Mouse (Mus musculus) kidney, embryonic 16.5 days (tissue): Measurements from ENCODE around the gene Hacd3. TPM values are rescaled to one million over a fixed set of nuclear protein-coding genes. Genes with fewer than 3 reads are reported as not detected.
"Not testable (repeated sequence)": the region's sequence is repeated elsewhere in the genome, so short reads cannot be mapped to it uniquely, and the experiment has no call there.

Source experiments
- ATAC-seq: fragments of 200-750 bp; cut with Nextera tagmentation; 2 replicates; pipeline ENCODE4 v1.8.0; 2017; ENCODE audit warnings: moderate TSS enrichment; ENCODE audit not compliant: low FRiP score, low TSS enrichment
- H3K27ac ChIP-seq: fragments of 300-500 bp; sonication (generic); 2 replicates; pipeline ENCODE4 v1.5.1; 2014; ENCODE audit warnings: low read length
- H3K27me3 ChIP-seq: fragments of 300-500 bp; sonication (generic); 2 replicates; pipeline ENCODE4 v1.6.1; 2014; ENCODE audit warnings: low read length, control low read depth, mixed read lengths; ENCODE audit not compliant: insufficient read depth
- H3K36me3 ChIP-seq: fragments of 300-500 bp; sonication (generic); 2 replicates; pipeline ENCODE4 v1.6.1; 2014; ENCODE audit warnings: low read length, control low read depth, mixed read lengths; ENCODE audit not compliant: insufficient read depth
- H3K4me1 ChIP-seq: fragments of 300-500 bp; sonication (generic); 2 replicates; pipeline ENCODE4 v1.6.1; 2014; ENCODE audit warnings: low read length, control low read depth, mixed read lengths; ENCODE audit not compliant: insufficient read depth
- H3K4me2 ChIP-seq: fragments of 300-500 bp; sonication (generic); replicated peaks from 2 replicates; pipeline ENCODE4 v1.6.1; 2014; ENCODE audit warnings: low read depth, low read length
- H3K4me3 ChIP-seq: fragments of 300-500 bp; sonication (generic); 2 replicates; pipeline ENCODE4 v1.5.1; 2014; ENCODE audit warnings: mild to moderate bottlenecking, low read length
- H3K9ac ChIP-seq: fragments of 300-500 bp; sonication (generic); replicated peaks from 2 replicates; pipeline ENCODE4 v1.6.1; 2014; ENCODE audit warnings: low read length
- H3K9me3 ChIP-seq: fragments of 300-500 bp; sonication (generic); 2 replicates; pipeline ENCODE4 v1.6.1; 2016; ENCODE audit warnings: low read length, control low read depth
- WGBS: fragments of 180-500 bp; shearing (Covaris S2); extraction: QIAGEN DNeasy Blood & Tissue Kit; methylation state at CpG from one replicate; pipeline ENCODE4 v1.1.7; 2014; 5-methylcytosine and 5-hydroxymethylcytosine counted together
- polyA plus RNA-seq: library from polyadenylated mRNA; unstranded; fragments of >200 nt; fragmentation: Nextera tagmentation; extraction: Ambion mirVana; gene quantifications from 2 replicates; pipeline ENCODE4 v1.2.1, GENCODE M21; 2015

Gene Hacd3
- polyA plus RNA-seq, 1 experiment from 2014 or later = 91.8 TPM

DNA sequence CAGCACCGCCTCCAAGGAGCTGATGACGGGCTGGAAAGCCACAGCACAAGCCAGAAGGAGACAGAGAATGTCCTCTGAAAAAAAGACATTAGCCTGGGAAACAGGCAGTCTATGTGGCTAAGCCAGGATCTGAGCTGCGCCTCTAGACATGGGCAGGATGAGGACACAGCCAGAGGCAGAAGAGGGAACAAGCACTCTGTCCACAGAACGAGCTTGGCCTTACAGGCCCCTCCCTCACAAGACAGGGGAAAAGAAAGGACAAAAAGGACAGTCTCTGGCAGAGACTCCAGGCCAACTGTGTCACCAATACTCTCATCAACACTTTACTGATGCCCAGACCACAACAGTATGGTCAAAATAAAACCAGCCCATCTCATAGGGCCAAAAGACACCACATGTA is 20.0 kb downstream of the Hacd3 start:
- Histone ChIP-seq H3K4me1 (no peaks in the 10 kb centered on the region), H3K27ac (no peak overlapping the region), H3K4me3 (no peak overlapping the region), H3K27me3 (no peaks in the 10 kb centered on the region), H3K36me3 (peaks cover 43% of the 10 kb centered on the region), H3K4me2 (no peak overlapping the region), H3K9ac (no peak overlapping the region), H3K9me3 (no peaks in the 10 kb centered on the region)
- WGBS = 75% methylated on average over 4 of the region's 4 CpGs
- ATAC-seq = no peak

DNA sequence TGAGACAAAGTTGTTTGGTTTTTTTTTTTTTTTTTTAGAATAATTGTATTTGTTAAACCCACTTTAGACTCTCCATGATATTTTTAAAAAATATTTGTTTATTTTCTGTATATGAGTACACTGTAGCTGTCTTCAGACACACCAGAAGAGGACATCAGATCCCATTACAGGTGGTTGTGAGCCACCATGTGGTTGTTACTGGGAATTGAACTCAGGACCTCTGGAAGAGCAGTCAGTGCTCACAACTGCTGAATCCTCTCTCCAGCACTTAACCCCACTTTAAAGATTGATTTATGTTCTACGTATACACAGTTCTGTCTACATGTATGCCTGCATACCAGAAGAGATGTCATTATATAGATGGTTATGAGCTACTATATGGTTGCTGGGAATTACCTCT is 26.0 kb downstream of the Hacd3 start:
- 97% methylated on average over 1 of the region's 1 CpGs for WGBS
- not testable (repeated sequence) for H3K9ac ChIP-seq, H3K27ac ChIP-seq, H3K4me2 ChIP-seq, H3K4me1 ChIP-seq, H3K4me3 ChIP-seq, H3K27me3 ChIP-seq, ATAC-seq, H3K9me3 ChIP-seq
- H3K36me3 ChIP-seq = peaks cover 32% of the 10 kb centered on the region

DNA sequence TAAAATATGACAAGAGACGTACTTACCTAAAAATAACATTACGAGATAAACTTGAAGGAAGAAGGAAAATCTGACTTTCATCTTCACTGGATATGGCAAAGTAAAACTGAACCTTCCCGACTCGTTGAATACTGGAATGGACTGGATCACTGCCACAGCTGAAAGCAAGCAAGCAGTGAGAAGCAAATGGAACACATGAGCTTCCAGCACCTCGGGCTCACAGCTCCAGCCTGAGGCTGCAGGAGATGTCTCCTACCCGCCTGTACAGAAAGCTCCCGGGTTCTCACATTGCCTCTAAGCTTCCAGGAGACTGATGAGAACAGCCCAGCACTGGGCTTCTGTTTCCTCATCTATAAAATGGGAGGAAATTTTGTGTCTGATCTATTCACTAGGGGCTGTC is 31.2 kb downstream of the Hacd3 start:
- Histone ChIP-seq H3K9me3 (no peaks in the 10 kb centered on the region), H3K36me3 (peaks cover 44% of the 10 kb centered on the region), H3K4me2 (no peak overlapping the region), H3K4me1 (no peaks in the 10 kb centered on the region), H3K27ac (no peak overlapping the region), H3K27me3 (no peaks in the 10 kb centered on the region), H3K9ac (no peak overlapping the region), H3K4me3 (no peak overlapping the region)
- WGBS = 88% methylated on average over 7 of the region's 7 CpGs
- no peak for ATAC-seq

DNA sequence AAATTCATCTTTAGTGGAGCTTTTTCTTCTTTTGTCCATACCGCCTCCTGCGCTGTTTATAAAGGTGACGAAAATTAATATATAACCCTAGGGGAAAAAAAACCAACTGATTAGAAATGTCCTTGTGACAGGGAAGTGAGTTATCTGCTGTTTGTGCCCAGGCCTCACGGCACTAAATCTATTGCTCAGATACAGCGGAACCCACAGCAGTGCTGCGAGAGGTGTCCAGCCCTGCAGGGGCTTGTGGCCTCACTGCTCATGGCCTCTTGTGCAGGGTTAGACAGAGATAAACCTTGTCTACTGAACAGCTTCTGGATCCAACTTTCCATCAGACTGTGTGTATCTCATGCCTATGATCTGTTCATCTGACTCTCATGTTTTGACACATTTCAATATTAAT is 33.0 kb downstream of the Hacd3 start:
- H3K27me3 ChIP-seq = no peaks in the 10 kb centered on the region
- H3K4me3 ChIP-seq = no peak overlapping the region
- no peaks in the 10 kb centered on the region for H3K9me3 ChIP-seq
- H3K9ac ChIP-seq = no peak overlapping the region
- H3K4me1 ChIP-seq = no peaks in the 10 kb centered on the region
- H3K36me3 ChIP-seq = peaks cover 60% of the 10 kb centered on the region
- WGBS = 88% methylated on average over 6 of the region's 6 CpGs
- no peak for ATAC-seq
- no peak overlapping the region for H3K4me2 ChIP-seq
- H3K27ac ChIP-seq = no peak overlapping the region

DNA sequence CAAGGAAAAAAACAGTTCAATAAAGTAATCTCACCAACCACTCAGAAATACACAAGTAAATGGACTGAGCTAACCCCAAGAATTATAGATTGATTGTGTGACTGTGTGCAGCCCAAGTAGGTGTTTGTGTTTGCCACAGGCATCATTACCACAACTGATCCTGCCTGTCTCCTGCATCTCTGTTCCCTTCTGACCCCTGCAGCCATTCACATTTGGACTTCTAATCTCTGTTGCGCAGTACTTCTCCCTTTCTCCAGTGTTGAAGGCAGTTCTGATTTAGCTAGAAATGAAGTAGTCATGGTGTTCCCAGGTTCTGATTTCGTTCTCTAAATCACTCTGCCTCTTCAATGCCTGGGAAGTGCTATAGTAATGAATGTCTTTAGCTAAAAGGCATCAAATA is 33.8 kb downstream of the Hacd3 start:
- Histone ChIP-seq H3K4me3 (no peak overlapping the region), H3K27me3 (no peaks in the 10 kb centered on the region), H3K27ac (no peak overlapping the region), H3K9me3 (no peaks in the 10 kb centered on the region), H3K4me2 (no peak overlapping the region), H3K9ac (no peak overlapping the region), H3K4me1 (no peaks in the 10 kb centered on the region), H3K36me3 (peaks cover 66% of the 10 kb centered on the region)
- no peak for ATAC-seq
- 97% methylated on average over 2 of the region's 2 CpGs for WGBS

DNA sequence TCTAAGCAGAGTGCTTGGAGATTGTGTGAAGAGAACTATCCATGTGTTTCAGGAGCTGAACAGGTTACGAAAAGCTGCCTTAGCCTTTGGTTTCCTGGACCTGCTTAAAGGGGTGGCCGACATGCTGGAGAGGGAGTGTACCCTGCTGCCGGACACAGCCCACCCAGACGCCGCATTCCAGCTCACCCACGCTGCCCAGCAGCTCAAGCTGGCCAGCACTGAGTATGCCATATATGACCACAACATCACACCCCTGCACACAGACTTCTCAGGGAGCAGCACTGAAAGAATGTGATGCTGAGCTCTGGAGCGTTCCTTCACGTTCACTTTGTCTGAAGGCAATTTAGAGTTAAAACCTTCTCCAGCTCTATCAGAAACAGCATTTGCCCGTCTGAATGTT is 35.7 kb downstream of the Hacd3 start:
- no peak for ATAC-seq
- Histone ChIP-seq H3K4me1 (no peaks in the 10 kb centered on the region), H3K36me3 (peaks cover 74% of the 10 kb centered on the region), H3K9ac (no peak overlapping the region), H3K27ac (no peak overlapping the region), H3K4me2 (no peak overlapping the region), H3K27me3 (no peaks in the 10 kb centered on the region), H3K9me3 (no peaks in the 10 kb centered on the region), H3K4me3 (no peak overlapping the region)
- 85% methylated on average over 9 of the region's 9 CpGs for WGBS

DNA sequence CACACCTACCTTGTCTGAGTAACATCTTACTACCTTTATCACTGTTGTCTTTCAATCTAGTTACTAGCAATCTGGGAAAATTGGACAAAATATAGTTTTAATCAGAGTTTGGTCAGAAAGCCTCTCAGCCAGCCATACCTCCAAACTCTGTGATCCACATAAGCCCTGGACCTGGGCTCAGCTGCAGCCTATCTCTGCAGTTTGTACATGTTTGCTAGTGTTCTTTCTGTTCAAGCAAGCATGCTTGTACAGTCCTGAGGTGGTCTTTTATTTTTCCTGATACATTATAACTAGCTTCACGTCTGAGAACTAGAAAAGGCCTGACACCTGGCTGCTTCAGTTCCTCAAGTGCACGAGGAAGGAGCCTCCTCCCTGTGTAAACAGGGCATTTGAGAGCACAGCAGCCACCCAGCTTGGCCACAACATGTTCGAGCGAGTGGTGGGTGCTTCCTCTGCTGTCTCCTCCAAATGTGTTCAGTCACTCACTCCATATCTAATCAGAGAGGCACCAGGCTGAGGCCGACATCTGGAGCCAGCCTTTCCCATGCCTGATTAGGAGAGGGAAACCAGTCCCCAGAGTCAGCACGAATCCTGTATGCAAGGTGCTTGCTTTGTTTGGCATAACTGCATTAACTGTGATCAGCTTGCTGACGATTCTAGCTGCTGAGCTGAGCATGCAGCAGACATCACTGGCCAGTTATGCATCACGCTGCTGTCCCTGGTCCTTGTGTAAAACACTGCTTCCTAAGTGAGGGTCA is 36.3 kb downstream of the Hacd3 start:
- H3K9me3 ChIP-seq = no peaks in the 10 kb centered on the region
- H3K27ac ChIP-seq = no peak overlapping the region
- no peak overlapping the region for H3K4me3 ChIP-seq
- no peaks in the 10 kb centered on the region for H3K27me3 ChIP-seq
- peaks cover 74% of the 10 kb centered on the region for H3K36me3 ChIP-seq
- H3K4me1 ChIP-seq = no peaks in the 10 kb centered on the region
- 76% methylated on average over 8 of the region's 8 CpGs for WGBS
- no peak for ATAC-seq
- H3K4me2 ChIP-seq = no peak overlapping the region
- no peak overlapping the region for H3K9ac ChIP-seq

DNA sequence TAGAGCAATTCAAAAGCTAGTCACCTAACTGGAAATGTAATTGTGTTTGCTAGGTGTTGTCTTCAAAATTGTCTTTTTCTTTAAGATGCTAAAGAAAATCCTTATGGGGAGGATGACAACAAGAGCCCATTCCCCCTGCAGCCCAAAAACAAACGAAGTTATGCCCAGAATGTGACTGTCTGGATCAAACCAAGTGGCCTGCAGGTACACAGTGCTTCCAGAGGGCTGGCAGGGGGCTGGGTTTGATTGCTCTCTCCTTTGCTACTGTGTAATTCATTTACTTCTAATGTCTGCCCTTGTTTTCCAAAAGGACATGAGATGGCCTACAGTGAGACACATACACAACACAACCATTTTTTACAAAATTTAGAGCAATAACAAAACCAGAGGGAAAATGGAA is 39.6 kb downstream of the Hacd3 start:
- H3K27ac ChIP-seq = no peak overlapping the region
- no peaks in the 10 kb centered on the region for H3K27me3 ChIP-seq
- no peaks in the 10 kb centered on the region for H3K4me1 ChIP-seq
- H3K36me3 ChIP-seq = peaks cover 85% of the 10 kb centered on the region
- H3K9ac ChIP-seq = no peak overlapping the region
- no peak overlapping the region for H3K4me2 ChIP-seq
- no peak overlapping the region for H3K4me3 ChIP-seq
- ATAC-seq = no peak
- no peaks in the 10 kb centered on the region for H3K9me3 ChIP-seq
- WGBS = 79% methylated on average over 1 of the region's 1 CpGs

DNA sequence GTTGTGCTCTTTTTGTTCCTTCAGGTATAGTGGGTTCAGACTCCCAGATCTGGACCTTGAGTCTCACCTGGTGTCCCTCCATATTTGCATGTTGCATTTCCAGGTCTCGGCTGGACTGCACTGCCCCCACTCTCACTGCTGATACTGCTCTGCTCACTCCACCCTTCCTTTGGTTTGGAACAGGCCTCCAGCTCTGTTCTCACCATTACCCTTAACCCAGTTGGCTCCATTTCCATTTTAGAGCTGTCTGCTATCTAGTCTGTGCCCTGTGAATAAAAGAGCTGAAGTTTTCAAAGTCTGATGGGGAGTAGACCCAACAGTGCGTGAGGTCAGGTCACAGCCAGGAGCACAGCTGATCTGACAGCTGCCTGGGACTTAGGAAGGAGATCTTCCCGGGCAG is 40.9 kb downstream of the Hacd3 start:
- no peak for ATAC-seq
- Histone ChIP-seq H3K4me3 (no peak overlapping the region), H3K9ac (no peak overlapping the region), H3K4me2 (no peak overlapping the region), H3K27me3 (no peaks in the 10 kb centered on the region), H3K9me3 (no peaks in the 10 kb centered on the region), H3K27ac (no peak overlapping the region), H3K36me3 (peaks cover 86% of the 10 kb centered on the region), H3K4me1 (no peaks in the 10 kb centered on the region)
- WGBS = 77% methylated on average over 3 of the region's 3 CpGs

DNA sequence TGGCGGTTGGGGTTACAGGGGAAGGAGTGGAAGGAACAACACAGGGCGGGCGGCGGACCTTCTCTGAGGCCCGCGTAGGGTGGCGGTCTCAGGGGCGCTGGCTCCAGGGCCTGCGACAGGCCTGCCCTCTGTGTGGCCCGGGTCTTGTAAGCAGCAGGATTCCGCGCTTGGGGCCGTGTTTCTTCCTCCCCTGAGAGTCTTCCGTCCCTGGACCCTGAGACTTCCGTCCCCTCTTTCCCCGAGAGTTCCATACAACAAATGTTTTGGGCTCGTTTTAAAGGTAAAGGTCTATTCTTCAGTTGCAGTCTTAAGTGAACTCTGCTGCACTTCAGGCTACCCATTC is 60.5 kb downstream of the Hacd3 start:
- Histone ChIP-seq H3K9ac (peak overlapping the region; percentile 90), H3K27me3 (no peaks in the 10 kb centered on the region), H3K4me1 (peaks cover 6% of the 10 kb centered on the region), H3K27ac (peak overlapping the region; percentile 88), H3K9me3 (no peaks in the 10 kb centered on the region), H3K4me2 (peak overlapping the region; percentile 65), H3K36me3 (peaks cover 18% of the 10 kb centered on the region), H3K4me3 (peak overlapping the region; percentile 67)
- WGBS = 0% methylated on average over 17 of the region's 17 CpGs
- peak; percentile 86 for ATAC-seq
